Mouse (Mus musculus): ENCODE data around the gene Gm42688.

The Gm42688 gene

DNA sequence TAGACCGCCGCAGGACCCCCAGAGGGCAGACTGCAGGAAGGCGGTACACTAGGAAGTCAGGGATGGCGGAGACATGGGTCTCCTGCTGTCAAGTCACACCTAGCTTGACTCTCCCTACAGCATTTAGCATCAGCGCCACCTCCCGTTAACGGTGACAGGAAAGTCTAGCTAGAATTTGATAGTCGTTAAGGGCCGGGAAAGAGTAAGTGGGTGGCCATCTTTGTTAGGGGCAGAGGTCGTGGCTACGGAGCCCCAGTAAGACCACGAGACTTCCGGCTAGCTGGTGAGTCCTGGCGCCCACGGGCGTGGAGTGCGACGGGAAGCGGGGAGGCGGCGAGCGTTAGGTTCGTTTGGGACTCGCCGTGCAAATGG, at the start of gene Gm42688, which contains the start of gene Ccdc142:
Gm42688 (plus strand) TSS at position 302 of the 372 bp plus-strand sequence.
Ccdc142 (plus strand) TSS at position 286 of the 372 bp plus-strand sequence.
- peak; percentile 79 for DNase-seq

- DNase-seq, result no peak
These were observed 48.1 kb upstream of the Gm42688 start for GRCm38 (mm10) chr6:83053136-83053960.

GRCm38 (mm10) chr6:83054074-83054851, 47.2 kb upstream of the Gm42688 start, which contains the start of gene Aup1:
TSS of gene Aup1 (plus strand) at chr6:83054521.
- DNase-seq, result peak; percentile 94

- no peak for DNase-seq
These were observed 46.5 kb upstream of the Gm42688 start, which contains the start of gene Htra2 for GRCm38 (mm10) chr6:83054871-83055431. TSS of gene Htra2 (minus strand) at chr6:83055273.

- no peak for DNase-seq
These were observed 43.6 kb upstream of the Gm42688 start, which contains the start of gene Dqx1 for GRCm38 (mm10) chr6:83057790-83058189. TSS of gene Dqx1 (plus strand) at chr6:83057844.

- no peak for DNase-seq
These were observed 42.7 kb upstream of the Gm42688 start for GRCm38 (mm10) chr6:83058725-83059124.

GRCm38 (mm10) chr6:83065995-83066394, 35.4 kb upstream of the Gm42688 start:
- no peak for DNase-seq

- DNase-seq, result no peak
These were observed 35.0 kb upstream of the Gm42688 start for GRCm38 (mm10) chr6:83066441-83066840.

GRCm38 (mm10) chr6:83068221-83068620, 33.2 kb upstream of the Gm42688 start:
- DNase-seq, result no peak

DNA sequence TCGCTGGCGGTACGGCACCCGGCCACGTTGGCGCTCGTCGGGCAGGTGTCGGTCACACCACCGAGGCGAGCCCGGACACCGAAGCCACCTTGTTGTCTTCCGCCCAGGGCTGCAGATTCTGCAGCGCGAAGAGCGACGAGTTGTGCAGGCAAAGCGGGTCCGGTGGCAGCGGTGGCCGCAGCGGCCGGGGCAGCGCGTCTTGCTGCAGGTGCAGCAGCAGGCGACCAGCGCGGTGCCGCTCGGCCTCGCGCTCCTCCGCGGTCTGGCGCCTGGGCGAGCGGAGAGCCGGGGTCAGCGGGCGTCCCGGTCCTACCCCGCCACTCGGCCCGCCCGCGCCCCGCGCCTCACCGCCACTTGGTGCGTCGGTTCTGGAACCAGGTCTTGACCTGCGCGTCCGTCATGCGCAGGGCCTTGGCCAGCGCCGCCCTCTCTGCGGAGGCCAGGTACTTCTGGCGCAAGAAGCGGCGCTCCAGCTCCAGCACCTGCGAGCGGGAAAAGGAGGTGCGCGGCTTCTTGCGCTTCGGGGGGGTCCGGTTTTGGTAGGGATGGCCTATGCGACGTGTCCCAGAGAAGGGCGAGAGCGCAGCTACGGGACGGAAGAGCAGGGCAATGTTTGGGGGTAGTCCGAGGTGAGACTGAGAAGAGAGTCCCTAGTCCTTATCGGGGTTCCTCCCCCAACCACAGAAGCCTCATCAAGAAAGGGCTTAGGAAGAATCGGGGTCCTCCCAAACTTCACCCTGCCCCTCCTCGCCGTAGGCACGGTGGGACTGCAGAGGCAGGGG, 32.5 kb upstream of the Gm42688 start:
- no peak for DNase-seq

- no peak for DNase-seq
These were observed 31.8 kb upstream of the Gm42688 start for GRCm38 (mm10) chr6:83069488-83070246.

DNA sequence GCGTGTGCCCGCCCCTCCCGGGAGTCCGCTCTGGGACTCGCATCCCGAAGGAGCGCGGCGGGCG, 31.3 kb upstream of the Gm42688 start, which contains the start of gene Tlx2:
Tlx2 (minus strand) TSS at position 47 of the 64 bp plus-strand sequence.
- DNase-seq, result no peak

GRCm38 (mm10) chr6:83070311-83071219, 30.9 kb upstream of the Gm42688 start:
- no peak for DNase-seq

GRCm38 (mm10) chr6:83071220-83071619, 30.2 kb upstream of the Gm42688 start:
- no peak for DNase-seq

- no peak for DNase-seq
These were observed 26.4 kb upstream of the Gm42688 start for GRCm38 (mm10) chr6:83074979-83075378.

DNA sequence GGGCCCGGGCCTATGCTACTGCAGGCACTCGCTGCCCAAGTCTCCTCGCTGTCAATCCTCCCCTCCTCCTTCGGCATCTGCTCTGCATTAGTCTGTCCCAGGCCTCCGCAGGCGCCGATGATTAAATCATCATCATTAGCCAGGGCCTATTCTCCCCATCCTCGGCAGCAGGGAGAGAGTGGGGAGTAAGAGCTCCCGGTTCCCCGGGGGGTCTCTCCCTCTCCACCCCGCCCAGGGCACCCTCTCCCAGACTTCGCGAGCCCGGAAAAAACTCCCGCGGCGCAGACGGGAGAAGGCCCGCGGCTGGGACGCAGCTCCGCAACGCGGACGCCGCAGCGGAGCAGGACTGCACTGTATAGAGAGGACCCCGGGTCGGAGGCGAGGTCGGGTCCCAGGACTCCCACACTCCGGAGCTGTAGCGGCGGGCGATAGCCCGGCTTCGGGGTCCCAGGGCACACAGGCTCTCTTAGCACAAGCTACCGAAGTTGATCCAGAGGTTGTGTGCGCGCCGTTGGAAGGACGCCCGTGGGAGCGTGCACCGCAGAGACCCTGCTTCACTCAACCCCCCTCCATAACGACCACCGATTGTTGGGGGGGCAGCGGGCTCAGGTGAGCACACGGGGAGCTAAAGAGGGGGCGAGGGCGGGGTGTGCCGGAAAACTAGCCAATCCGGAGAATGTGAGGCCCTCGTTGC, 23.6 kb upstream of the Gm42688 start, which contains the start of gene Pcgf1:
Pcgf1 (plus strand) TSS at position 240 of the 694 bp plus-strand sequence.
- no peak for DNase-seq

- DNase-seq, result peak; percentile 100
These were observed 23.0 kb upstream of the Gm42688 start for GRCm38 (mm10) chr6:83078324-83078858.

- no peak for DNase-seq
These were observed 21.2 kb upstream of the Gm42688 start for GRCm38 (mm10) chr6:83080210-83080609.

DNA sequence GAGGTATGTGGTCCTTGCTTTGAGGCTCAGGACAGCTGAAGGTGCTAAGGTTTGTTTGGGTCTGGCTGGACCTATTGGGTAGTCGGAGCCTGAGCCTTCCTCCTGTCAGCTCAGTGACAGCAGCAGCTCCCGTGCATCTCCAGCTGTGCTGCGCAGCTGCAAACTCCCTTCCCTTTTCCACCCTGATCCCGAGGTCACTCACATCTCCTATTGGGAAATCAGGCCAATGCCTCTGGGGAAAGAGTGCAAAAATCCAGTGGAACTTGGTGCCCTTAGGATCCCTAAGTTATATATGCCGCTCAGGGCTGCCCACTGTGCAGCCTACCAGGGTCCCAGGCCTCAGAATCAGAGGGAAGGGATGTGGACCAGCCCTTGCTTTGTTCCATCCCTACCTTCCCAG, 17.9 kb upstream of the Gm42688 start:
- no peak for DNase-seq

DNA sequence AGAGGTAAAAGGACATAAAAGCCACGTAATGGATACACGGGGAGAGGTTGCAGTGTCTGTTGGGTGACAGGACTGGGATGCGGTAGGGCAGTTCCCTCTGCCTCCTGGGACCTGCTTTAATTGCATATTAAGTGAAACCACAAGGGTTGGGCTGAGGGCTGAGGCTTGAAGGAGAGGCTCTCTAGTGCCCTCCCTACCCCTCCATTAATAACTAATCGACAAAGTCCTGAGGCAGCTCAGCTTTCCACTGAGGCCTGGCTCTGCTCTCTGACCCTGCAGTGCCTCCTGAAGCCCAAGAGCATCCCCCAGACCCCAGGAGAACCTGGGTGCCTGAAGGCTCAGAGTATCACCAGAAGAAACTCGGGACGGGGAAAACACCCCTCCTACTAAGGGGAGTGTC, 16.9 kb upstream of the Gm42688 start:
- DNase-seq, result no peak
